Mouse (Mus musculus) liver, embryonic 14.5 days (tissue): Measurements from ENCODE around the gene Spata5.

Experiments used
- CTCF ChIP-seq: IDR thresholded peaks from 2 replicates; pipeline ENCODE4 v1.5.1; 2016; ENCODE audit warnings: antibody characterized with exemption, low read depth, control low read depth
- EP300 ChIP-seq: IDR thresholded peaks from 2 replicates; pipeline ENCODE4 v1.6.1; 2016; ENCODE audit warnings: antibody characterized with exemption, low read depth

DNA sequence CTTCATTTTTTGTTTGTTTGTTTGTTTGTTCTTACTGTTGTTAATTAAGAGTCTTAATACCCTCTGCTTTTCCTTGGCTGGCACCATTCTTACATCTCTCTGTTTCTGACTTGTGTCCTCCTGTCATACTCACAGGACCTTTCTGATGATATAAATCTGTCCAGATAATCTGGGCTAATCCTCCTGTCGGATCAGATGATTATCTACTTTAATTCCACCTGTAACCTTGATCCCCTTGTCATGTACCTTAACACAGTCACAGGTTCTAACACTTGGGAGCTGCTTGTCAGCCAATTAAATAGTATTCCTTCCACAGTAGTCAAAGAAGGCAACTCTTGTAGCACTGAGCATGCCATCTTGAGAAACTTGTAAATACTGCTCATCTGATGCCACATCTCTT is 131.8 kb downstream of the Spata5 start:
- TF ChIP-seq EP300, result no peak
- TF ChIP-seq CTCF, result no peak
